Mouse (Mus musculus) large intestine, adult 2 months (tissue): Measurements from ENCODE around the gene Hist1h2bg. TPM values are rescaled to one million over a fixed set of nuclear protein-coding genes. Genes with fewer than 3 reads are reported as not detected.
"Not testable (repeated sequence)": the region's sequence is repeated elsewhere in the genome, so short reads cannot be mapped to it uniquely, and the experiment has no call there.

Experiments used
- DNase-seq: peaks from one replicate; pipeline ENCODE4 v3.0.0-alpha.2; 2012; ENCODE audit warnings: low read depth, low spot score
- WGBS: fragments of 180-500 bp; shearing (Covaris S2); methylation state at CpG from one replicate; pipeline ENCODE4 v1.1.7; 2018; 5-methylcytosine and 5-hydroxymethylcytosine counted together
- polyA plus RNA-seq: library from polyadenylated mRNA; depleted of rRNA; stranded (reverse); fragments of >200 nt; gene quantifications from 2 replicates; pipeline ENCODE4 v1.2.3, GENCODE M21; 2012

Gene Hist1h2bg
- polyA plus RNA-seq, 1 experiment, result 29.0 TPM

GRCm38 (mm10) chr13:23537006-23537710 lies 34.0 kb upstream of the Hist1h2bg start:
- WGBS, result 56% methylated on average over 3 of the region's 3 CpGs
- no peak for DNase-seq

DNA sequence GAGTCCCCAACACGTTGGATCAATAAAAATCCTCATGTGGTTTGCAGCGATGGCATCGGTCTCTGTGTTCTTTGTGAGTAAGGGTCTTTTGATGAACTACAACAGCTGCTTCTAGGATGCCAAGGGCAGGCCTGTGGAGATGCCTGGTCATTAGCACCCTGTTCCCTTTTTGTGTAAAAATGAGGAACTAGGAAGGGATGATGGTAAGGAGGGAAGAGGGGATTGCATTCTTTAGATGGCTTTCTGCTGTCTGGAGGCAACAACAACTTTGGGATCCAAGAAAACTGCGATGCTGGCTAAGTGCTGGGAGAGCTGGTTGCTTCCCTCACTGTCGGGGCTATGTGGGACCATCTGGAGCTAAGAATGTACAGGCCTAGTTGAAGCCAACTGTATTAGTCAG lies 32.9 kb upstream of the Hist1h2bg start:
- WGBS, result 81% methylated on average over 5 of the region's 5 CpGs
- no peak for DNase-seq

- 58% methylated on average over 1 of the region's 1 CpGs for WGBS
Observed at GRCm38 (mm10) chr13:23539821-23540220, 31.4 kb upstream of the Hist1h2bg start.

GRCm38 (mm10) chr13:23541497-23541896 lies 29.7 kb upstream of the Hist1h2bg start:
- no peak for DNase-seq
- 88% methylated on average over 3 of the region's 3 CpGs for WGBS

More at GRCm38 (mm10) chr13:23539821-23540220, 31.4 kb upstream of the Hist1h2bg start:
- not testable (repeated sequence) for DNase-seq

- DNase-seq, result not testable (repeated sequence)
- 14% methylated on average over 3 of the region's 3 CpGs for WGBS
Observed at GRCm38 (mm10) chr13:23542225-23542980, 28.8 kb upstream of the Hist1h2bg start.

- DNase-seq, result not testable (repeated sequence)
- under 1% methylated on average over 39 of the region's 42 CpGs for WGBS
Observed at GRCm38 (mm10) chr13:23542999-23543607, 28.1 kb upstream of the Hist1h2bg start, which contains the start of gene Hist1h2bh. Hist1h2bh (minus strand) TSS chr13:23543392.

DNA sequence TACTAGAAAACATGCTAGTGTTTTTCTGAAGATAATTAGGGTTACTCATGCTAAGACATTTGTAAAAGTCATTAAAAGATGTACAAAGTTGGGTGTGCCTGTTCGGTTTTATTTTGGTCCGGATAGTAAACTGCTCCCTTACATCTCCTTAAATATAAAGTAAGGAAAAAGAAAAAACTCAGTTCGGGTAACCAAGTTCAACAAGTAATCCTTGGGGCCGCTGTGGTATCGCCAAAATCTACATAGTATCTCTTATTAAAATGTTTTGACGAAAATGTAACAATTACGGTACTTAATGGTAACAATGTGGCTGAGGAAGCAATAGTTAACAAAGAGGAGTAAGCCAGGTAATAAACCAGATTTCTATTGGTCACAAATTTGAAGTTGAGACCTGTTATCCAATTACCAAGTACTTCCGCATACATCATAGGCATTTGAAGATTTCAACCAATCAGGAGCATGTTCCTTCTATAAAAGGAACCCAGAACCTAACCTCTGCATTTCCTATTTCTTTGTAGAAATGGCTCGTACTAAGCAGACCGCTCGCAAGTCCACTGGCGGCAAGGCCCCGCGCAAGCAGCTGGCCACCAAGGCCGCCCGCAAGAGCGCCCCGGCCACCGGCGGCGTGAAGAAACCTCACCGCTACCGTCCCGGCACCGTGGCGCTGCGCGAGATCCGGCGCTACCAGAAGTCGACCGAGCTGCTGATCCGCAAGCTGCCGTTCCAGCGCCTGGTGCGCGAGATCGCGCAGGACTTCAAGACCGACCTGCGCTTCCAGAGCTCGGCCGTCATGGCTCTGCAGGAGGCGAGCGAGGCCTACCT lies 27.0 kb upstream of the Hist1h2bg start, which contains the start of gene Hist1h3f:
TSS of gene Hist1h3f (plus strand) at position 88 of the 822 bp plus-strand sequence.
- DNase-seq, result no peak
- WGBS, result under 1% methylated on average over 33 of the region's 45 CpGs

DNA sequence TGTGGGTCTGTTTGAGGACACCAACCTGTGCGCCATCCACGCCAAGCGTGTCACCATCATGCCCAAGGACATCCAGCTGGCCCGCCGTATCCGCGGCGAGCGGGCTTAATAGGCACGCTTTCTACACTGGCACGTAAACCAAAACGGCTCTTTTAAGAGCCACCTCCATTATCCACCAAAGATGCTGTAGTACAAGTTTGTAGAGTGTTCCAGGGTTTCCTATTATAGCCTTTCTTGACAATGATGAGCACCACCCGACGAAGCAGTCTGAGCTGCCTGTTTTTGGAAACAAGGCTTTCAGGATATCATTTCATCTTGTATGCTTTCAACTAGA lies 26.4 kb upstream of the Hist1h2bg start:
- DNase-seq, result not testable (repeated sequence)

DNA sequence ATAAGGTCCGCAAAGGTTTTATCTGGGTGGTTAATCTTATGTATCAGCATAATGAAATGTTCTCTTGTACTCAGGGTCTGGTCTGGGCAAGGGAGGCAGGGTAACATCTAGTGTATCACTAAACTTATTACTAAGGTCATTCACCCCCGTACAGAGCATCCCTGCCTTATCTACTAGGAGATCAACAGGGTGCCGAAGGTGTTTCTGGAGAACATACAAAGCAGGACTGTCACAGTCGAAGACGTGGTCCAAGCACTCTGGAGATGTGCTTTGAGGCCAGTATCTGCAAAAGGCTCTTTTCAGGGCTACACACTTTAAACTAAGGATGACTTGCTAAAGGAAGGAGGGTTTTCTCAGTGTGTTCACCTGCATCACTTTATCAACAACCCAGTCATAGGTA lies 24.5 kb upstream of the Hist1h2bg start:
- DNase-seq, result no peak
- WGBS, result 79% methylated on average over 5 of the region's 5 CpGs

More for the DNA sequence above, 26.4 kb upstream of the Hist1h2bg start:
- WGBS, result under 1% methylated on average over 13 of the region's 14 CpGs

DNA sequence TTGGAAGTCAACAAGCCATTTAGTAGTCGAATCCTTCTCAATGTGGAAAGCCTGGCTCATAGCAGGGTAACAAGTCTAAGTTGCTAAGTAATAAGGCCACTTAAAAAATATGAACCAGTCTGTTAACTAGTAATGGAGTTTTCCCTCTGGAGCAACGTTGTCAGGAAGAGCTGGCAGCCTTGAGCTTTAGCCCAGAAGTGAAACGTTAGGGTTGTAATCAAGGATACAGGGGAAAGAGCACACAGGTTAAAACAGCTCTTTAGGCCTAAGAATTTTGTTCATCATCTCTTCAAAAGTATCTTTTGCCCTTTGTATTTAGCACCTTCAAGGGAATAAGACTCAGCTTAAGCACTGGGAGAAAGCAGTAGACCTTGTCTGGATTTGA lies 20.4 kb upstream of the Hist1h2bg start:
- no peak for DNase-seq
- WGBS, result 3% methylated on average over 3 of the region's 3 CpGs

DNA sequence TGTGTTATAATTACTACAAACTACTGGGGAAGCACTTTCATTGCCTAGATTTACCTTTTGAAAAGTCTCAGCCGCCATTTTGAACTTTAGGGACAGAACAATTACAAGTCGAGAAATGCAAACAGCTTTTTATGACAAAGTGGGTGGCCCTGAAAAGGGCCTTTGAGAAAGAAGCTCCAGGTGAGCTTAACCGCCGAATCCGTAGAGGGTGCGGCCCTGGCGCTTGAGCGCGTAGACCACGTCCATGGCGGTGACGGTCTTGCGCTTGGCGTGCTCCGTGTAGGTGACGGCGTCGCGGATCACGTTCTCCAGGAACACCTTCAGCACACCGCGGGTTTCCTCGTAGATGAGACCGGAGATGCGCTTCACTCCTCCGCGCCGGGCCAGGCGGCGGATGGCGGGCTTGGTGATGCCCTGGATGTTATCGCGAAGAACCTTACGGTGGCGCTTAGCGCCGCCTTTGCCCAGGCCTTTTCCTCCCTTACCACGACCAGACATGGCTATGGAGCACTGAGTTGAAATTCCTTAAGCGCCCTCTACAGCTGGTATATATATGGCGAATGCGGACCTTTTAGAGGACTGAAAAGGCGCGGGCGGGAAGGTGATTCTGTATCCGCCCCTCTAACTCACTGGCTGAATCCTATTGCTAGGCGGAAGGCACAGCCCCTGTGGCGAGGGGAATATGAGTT lies 19.9 kb upstream of the Hist1h2bg start, which contains the start of gene Hist1h4f:
TSS of gene Hist1h4f (minus strand) at position 503 of the 689 bp plus-strand sequence.
- DNase-seq, result not testable (repeated sequence)
- WGBS, result under 1% methylated on average over 47 of the region's 47 CpGs

- 47% methylated on average over 8 of the region's 8 CpGs for WGBS
- DNase-seq, result no peak
Observed at GRCm38 (mm10) chr13:23551931-23552914, 19.0 kb upstream of the Hist1h2bg start.

GRCm38 (mm10) chr13:23552962-23553361 lies 18.2 kb upstream of the Hist1h2bg start, which contains the start of gene Hist1h1d:
Hist1h1d (plus strand) TSS chr13:23553262.
- DNase-seq, result no peak

DNA sequence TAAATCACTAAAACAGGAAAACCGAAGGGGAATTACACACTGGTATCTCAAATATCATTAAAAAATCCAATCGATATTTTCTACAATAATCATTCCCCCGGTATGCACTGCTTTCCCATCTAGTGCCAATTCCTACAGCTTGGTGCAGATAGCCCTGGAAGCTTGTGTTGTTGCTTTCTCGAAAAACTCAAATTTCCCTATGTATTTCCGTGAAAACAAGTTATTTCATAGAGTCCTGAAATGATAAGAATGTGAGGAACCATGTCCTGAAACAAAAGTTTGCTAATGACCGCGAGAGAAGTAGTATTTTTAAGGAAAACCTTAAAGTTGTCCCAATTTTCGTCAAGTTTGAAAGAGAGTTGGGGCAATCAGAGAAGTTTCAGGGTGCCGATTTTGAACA lies 16.8 kb upstream of the Hist1h2bg start:
- WGBS, result 13% methylated on average over 9 of the region's 9 CpGs
- no peak for DNase-seq

DNA sequence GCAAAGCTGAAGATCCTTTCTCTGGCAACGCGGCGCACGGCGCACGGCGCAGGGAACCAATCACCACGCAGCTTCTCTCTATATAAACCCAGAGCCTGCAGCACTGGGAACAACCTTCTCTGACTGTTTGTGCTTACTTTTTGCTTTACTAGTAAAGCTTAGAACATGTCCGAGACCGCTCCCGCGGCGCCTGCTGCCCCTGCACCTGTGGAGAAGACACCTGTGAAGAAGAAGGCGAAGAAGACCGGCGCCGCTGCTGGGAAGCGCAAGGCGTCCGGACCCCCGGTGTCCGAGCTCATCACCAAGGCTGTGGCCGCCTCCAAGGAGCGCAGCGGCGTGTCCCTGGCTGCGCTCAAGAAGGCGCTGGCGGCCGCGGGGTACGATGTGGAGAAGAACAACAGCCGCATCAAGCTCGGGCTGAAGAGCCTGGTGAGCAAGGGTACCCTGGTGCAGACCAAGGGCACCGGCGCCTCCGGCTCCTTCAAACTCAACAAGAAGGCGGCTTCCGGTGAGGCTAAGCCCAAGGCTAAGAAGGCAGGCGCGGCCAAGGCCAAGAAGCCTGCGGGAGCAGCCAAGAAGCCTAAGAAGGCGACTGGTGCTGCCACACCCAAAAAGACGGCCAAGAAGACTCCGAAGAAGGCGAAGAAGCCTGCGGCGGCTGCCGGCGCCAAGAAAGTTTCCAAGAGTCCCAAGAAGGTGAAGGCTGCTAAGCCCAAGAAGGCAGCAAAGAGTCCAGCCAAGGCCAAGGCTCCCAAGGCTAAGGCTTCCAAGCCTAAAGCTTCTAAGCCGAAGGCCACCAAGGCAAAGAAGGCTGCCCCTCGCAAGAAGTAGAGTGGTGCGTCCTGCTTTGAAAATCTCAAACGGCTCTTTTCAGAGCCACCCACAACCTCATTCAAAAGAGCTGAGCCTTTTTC lies 16.0 kb upstream of the Hist1h2bg start:
- DNase-seq, result no peak
- under 1% methylated on average over 54 of the region's 54 CpGs for WGBS

DNA sequence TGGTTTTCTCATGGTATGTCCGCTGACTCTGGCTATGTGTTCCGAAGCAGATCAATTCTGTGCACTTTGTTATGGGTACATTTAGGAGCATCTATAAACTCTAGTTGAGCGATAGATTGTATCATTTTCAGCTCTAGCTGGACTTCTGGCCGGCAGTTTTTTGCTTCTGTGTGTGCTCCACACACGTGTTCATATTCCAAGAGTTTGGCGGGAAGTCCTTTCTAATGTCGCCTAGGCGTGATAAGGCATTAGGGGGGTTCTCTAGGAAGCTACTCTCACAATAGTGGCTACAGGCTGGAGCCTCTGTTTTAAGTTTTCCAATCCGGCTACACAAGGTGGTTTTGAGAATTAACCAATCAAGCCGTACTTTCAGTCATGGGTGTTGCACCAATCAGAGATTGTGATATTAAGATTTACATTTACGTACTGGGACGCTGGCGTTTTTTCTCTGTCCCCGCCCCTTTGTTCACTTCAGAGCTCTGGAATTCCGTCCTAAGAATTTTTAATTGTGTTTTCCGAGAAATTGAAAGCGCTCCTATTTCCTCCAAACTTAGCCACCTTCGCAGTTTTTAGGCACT lies 15.3 kb upstream of the Hist1h2bg start:
- no peak for DNase-seq

More for the DNA sequence above, 15.3 kb upstream of the Hist1h2bg start:
- WGBS, result under 1% methylated on average over 18 of the region's 18 CpGs
